Mouse (Mus musculus): ENCODE measurements around the gene Lrrc45. TPM values are rescaled to one million over a fixed set of nuclear protein-coding genes. Genes with fewer than 3 reads are reported as not detected.
"Not testable (repeated sequence)": the region's sequence is repeated elsewhere in the genome, so short reads cannot be mapped to it uniquely, and the experiment has no call there.

Lrrc45 gene
- polyA plus RNA-seq (2014; fragmentation: Nextera tagmentation; extraction: Ambion mirVana) = 30.9 TPM in 2 replicates

DNA sequence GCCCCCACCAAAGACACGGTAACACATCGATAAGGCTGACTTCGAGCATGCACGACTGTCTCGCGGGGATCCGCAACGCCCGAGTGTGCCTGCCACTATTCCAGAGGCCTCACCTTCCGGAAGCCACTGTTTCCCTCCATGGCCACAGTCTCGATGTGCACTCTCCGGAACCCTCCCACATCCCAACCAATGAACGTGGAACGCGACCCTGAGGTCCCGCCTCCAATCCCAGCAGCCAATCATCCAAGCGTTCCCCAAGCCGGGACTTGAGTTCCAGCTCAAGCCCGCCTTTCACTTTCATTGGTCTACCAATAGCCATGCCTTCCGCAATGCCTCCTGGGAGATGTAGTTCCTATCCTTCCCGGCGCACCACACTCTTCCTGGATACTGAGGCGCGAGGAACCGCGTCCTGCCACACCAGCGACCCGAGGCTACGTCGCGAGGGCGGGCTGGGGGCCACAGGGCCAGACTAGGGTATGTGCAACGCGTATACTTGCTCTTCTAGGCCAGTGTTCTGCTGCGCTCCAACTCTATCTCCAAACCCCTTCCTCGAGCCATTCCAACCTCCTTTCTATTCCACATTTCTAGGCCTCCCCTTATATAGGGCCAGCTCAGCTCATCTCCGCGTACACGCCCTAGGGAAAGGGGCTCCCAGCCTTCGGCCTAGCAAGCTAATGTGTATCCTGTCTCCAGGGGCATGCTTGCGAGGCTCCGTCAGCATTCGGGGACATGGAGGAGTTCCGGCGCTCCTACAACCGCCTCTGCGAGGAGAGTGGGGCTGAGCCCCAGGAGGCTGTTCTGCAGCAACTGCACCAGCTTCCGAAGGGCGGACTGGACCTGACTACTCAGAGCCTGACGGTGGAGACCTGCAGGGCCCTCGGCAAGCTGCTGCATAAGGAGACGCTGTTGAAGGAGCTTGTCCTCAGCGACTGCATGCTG, at the start of gene Lrrc45, which contains the start of gene Cenpx:
Gene Lrrc45 (plus strand): TSS at position 346 of the 939 bp plus-strand sequence.
Gene Cenpx (minus strand): TSS at position 159 of the 939 bp plus-strand sequence.
- Histone ChIP-seq H3K9ac (ENCODE audit: low read length) (peak within 1 kb of the TSS; percentile 78), H3K36me3 (ENCODE audit: control insufficient read depth, insufficient read depth, low read length) (peaks cover 13% of the 10 kb centered on the region), H3K4me3 (ENCODE audit: low read depth, low read length) (peak within 1 kb of the TSS; percentile 62), H3K27ac (ENCODE audit: low read depth, low read length) (no peak within 1 kb of the TSS; the same call in 1 of the 2 replicates), H3K9me3 (ENCODE audit: control insufficient read depth, low read length) (no peaks in the 10 kb centered on the region), H3K4me2 (peak within 1 kb of the TSS; percentile 99), H3K4me1 (ENCODE audit: control insufficient read depth, insufficient read depth, low read length) (peaks cover 21% of the 10 kb centered on the region), H3K27me3 (ENCODE audit: control insufficient read depth, insufficient read depth, low read length) (no peaks in the 10 kb centered on the region)
- DNase-seq (ENCODE audit: low spot score, missing footprints) (peak; percentile 98), ATAC-seq (ENCODE audit: low FRiP score) (peak; percentile 97)
- WGBS = 3% methylated on average over 53 of the region's 53 CpGs

DNA sequence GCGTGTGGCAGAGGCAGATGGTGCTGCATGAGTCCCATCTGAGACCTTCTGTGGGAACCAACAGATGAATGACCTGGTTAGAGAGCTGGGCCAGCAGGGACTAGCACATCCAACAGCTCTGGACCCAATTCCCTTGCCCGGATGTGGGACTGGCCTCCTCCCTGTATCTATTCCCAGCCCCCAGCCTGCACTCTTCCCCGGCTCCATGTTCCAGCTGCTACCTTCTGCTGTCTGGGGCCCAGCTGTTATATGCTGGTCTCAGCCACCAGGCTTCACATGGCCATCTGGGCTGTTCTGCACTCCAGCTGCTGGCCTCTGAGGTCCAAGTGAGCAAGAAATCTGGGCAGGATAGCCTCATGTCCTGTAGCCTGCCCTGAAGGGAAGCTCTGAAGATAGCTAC, 48.3 kb upstream of the Lrrc45 start:
- Histone ChIP-seq H3K4me3 (ENCODE audit: low read depth, low read length) (no peak overlapping the region), H3K27me3 (ENCODE audit: control insufficient read depth, insufficient read depth, low read length) (peaks cover 32% of the 10 kb centered on the region), H3K4me1 (ENCODE audit: control insufficient read depth, insufficient read depth, low read length) (peaks cover 5% of the 10 kb centered on the region), H3K9me3 (ENCODE audit: control insufficient read depth, low read length) (no peaks in the 10 kb centered on the region), H3K36me3 (ENCODE audit: control insufficient read depth, insufficient read depth, low read length) (no peaks in the 10 kb centered on the region), H3K27ac (ENCODE audit: low read depth, low read length) (no peak overlapping the region), H3K9ac (ENCODE audit: low read length) (no peak overlapping the region), H3K4me2 (no peak overlapping the region)
- ATAC-seq (ENCODE audit: low FRiP score) (no peak), DNase-seq (ENCODE audit: low spot score, missing footprints) (no peak)
- 88% methylated on average over 3 of the region's 3 CpGs for WGBS

DNA sequence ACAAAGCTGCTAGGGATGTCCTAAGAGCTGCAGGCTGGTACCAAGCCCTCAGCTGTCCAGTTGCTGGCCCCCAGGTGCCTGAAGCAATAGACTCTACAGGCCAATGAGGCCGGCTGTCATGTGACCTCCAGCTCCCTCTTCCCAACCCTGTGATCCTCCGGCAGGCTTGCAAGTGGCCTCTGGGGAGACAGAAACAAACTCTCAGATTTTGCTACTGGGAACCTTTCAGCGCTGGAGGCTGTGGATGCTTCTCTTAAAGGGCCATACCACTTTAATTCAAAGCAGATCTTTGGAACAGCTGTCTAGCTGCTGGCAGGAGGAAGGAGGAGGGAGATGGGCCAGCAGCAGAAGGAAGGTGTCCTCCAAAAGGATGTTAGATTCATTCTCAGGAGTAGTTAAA, 47.1 kb upstream of the Lrrc45 start:
- no peaks in the 10 kb centered on the region for H3K4me1 ChIP-seq (ENCODE audit: control insufficient read depth, insufficient read depth, low read length)
- 9% methylated on average over 3 of the region's 3 CpGs for WGBS
- no peak overlapping the region for H3K27ac ChIP-seq (ENCODE audit: low read depth, low read length)
- no peaks in the 10 kb centered on the region for H3K36me3 ChIP-seq (ENCODE audit: control insufficient read depth, insufficient read depth, low read length)
- H3K4me2 ChIP-seq = no peak overlapping the region
- DNase-seq (ENCODE audit: low spot score, missing footprints) (no peak), ATAC-seq (ENCODE audit: low FRiP score) (no peak)
- H3K4me3 ChIP-seq (ENCODE audit: low read depth, low read length) = no peak overlapping the region
- no peak overlapping the region for H3K9ac ChIP-seq (ENCODE audit: low read length)
- H3K9me3 ChIP-seq (ENCODE audit: control insufficient read depth, low read length) = no peaks in the 10 kb centered on the region
- peaks cover 20% of the 10 kb centered on the region for H3K27me3 ChIP-seq (ENCODE audit: control insufficient read depth, insufficient read depth, low read length)

- peaks cover 7% of the 10 kb centered on the region; the same call in 1 of the 2 replicates for H3K4me1 ChIP-seq (ENCODE audit: control insufficient read depth, insufficient read depth, low read length)
- no peaks in the 10 kb centered on the region for H3K27me3 ChIP-seq (ENCODE audit: control insufficient read depth, insufficient read depth, low read length)
- no peaks in the 10 kb centered on the region for H3K9me3 ChIP-seq (ENCODE audit: control insufficient read depth, low read length)
- H3K4me2 ChIP-seq = peak within 1 kb of the TSS; percentile 82
- WGBS = 1% methylated on average over 74 of the region's 83 CpGs
- H3K9ac ChIP-seq (ENCODE audit: low read length) = peak within 1 kb of the TSS; percentile 89
- peak within 1 kb of the TSS; percentile 69 for H3K4me3 ChIP-seq (ENCODE audit: low read depth, low read length)
- ATAC-seq (ENCODE audit: low FRiP score) = peak; percentile 96
- DNase-seq (ENCODE audit: low spot score, missing footprints) = peak; percentile 100
- 0 out of 2 replicates have a peak, but pooled peaks cover 4% of the 10 kb centered on the region for H3K36me3 ChIP-seq (ENCODE audit: control insufficient read depth, insufficient read depth, low read length)
- peak within 1 kb of the TSS; percentile 82 for H3K27ac ChIP-seq (ENCODE audit: low read depth, low read length)
Measured at GRCm38 (mm10) chr11:120672687-120673593, 40.8 kb upstream of the Lrrc45 start, which contains the start of gene Aspscr1. Gene Aspscr1, plus strand, starts transcription at chr11:120672973.

GRCm38 (mm10) chr11:120673594-120674122, 40.1 kb upstream of the Lrrc45 start:
- no peak for DNase-seq (ENCODE audit: low spot score, missing footprints)
- Histone ChIP-seq H3K4me3 (ENCODE audit: low read depth, low read length) (peak overlapping the region; percentile 69), H3K27me3 (ENCODE audit: control insufficient read depth, insufficient read depth, low read length) (no peaks in the 10 kb centered on the region), H3K9me3 (ENCODE audit: control insufficient read depth, low read length) (no peaks in the 10 kb centered on the region), H3K36me3 (ENCODE audit: control insufficient read depth, insufficient read depth, low read length) (0 out of 2 replicates have a peak, but pooled peaks cover 6% of the 10 kb centered on the region), H3K9ac (ENCODE audit: low read length) (peak overlapping the region; percentile 89), H3K4me1 (ENCODE audit: control insufficient read depth, insufficient read depth, low read length) (peaks cover 7% of the 10 kb centered on the region; the same call in 1 of the 2 replicates), H3K27ac (ENCODE audit: low read depth, low read length) (peak overlapping the region; percentile 44), H3K4me2 (peak overlapping the region; percentile 82)
- 39% methylated on average over 12 of the region's 12 CpGs for WGBS
- ATAC-seq (ENCODE audit: low FRiP score) = peak; percentile 48; the same call in 1 of the 2 replicates

DNA sequence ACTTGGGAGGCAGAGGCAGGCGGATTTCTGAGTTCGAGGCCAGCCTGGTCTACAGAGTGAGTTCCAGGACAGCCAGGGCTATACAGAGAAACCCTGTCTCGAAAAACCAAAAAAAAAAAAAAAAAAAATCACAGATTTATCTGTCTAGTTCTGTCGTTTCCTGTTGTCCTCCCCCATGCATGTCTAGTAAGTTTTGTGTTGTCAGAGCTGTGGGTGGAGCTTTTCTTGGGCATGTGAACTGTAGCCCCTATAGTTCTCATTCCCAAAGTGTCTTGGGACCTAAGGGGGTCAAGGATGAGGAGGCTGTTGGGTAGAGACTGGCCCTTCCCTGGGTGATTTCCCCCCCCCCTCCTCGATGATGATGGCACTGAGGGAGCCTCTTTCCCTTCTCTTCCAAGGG, 37.9 kb upstream of the Lrrc45 start:
- H3K9ac ChIP-seq (ENCODE audit: low read length); ATAC-seq (ENCODE audit: low FRiP score): not testable (repeated sequence)

DNA sequence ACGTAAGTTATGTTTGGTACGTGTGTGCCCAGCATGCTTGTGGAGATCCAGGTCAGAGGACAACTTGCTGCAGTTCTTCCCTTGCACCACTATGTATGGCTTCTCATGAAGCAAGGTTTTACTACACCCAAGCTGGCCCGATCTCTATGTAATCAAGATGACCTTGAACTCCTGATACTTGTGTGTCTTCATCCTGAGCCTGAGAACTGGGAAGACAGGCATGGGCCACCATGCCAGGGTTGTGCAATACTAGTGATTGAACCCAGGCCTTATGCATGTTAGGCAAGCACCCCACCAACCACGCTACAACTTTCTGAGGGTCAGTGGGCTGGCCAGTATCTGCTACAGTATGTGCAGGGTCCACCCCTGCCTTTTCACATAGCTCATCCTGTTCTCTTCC, 36.8 kb upstream of the Lrrc45 start:
- Histone ChIP-seq H3K9me3 (ENCODE audit: control insufficient read depth, low read length) (no peaks in the 10 kb centered on the region), H3K27me3 (ENCODE audit: control insufficient read depth, insufficient read depth, low read length) (no peaks in the 10 kb centered on the region), H3K36me3 (ENCODE audit: control insufficient read depth, insufficient read depth, low read length) (0 out of 2 replicates have a peak, but pooled peaks cover 6% of the 10 kb centered on the region), H3K27ac (ENCODE audit: low read depth, low read length) (no peak overlapping the region), H3K4me2 (no peak overlapping the region), H3K4me3 (ENCODE audit: low read depth, low read length) (no peak overlapping the region), H3K4me1 (ENCODE audit: control insufficient read depth, insufficient read depth, low read length) (peaks cover 7% of the 10 kb centered on the region; the same call in 1 of the 2 replicates), H3K9ac (ENCODE audit: low read length) (no peak overlapping the region)
- 95% methylated on average over 4 of the region's 4 CpGs for WGBS
- ATAC-seq (ENCODE audit: low FRiP score) (no peak), DNase-seq (ENCODE audit: low spot score, missing footprints) (no peak)

More for the DNA sequence above, 37.9 kb upstream of the Lrrc45 start:
- H3K27ac ChIP-seq (ENCODE audit: low read depth, low read length); H3K27me3 ChIP-seq (ENCODE audit: control insufficient read depth, insufficient read depth, low read length); H3K36me3 ChIP-seq (ENCODE audit: control insufficient read depth, insufficient read depth, low read length); H3K9me3 ChIP-seq (ENCODE audit: control insufficient read depth, low read length); H3K4me1 ChIP-seq (ENCODE audit: control insufficient read depth, insufficient read depth, low read length); DNase-seq (ENCODE audit: low spot score, missing footprints); H3K4me3 ChIP-seq (ENCODE audit: low read depth, low read length); H3K4me2 ChIP-seq: not testable (repeated sequence)
- WGBS = 89% methylated on average over 5 of the region's 5 CpGs

GRCm38 (mm10) chr11:120679909-120680308, 33.8 kb upstream of the Lrrc45 start:
- Histone ChIP-seq H3K27me3 (ENCODE audit: control insufficient read depth, insufficient read depth, low read length) (no peaks in the 10 kb centered on the region), H3K4me1 (ENCODE audit: control insufficient read depth, insufficient read depth, low read length) (no peaks in the 10 kb centered on the region), H3K4me3 (ENCODE audit: low read depth, low read length) (no peak overlapping the region), H3K9ac (ENCODE audit: low read length) (no peak overlapping the region), H3K36me3 (ENCODE audit: control insufficient read depth, insufficient read depth, low read length) (0 out of 2 replicates have a peak, but pooled peaks cover 6% of the 10 kb centered on the region), H3K27ac (ENCODE audit: low read depth, low read length) (no peak overlapping the region), H3K4me2 (no peak overlapping the region), H3K9me3 (ENCODE audit: control insufficient read depth, low read length) (no peaks in the 10 kb centered on the region)
- WGBS = 82% methylated on average over 3 of the region's 3 CpGs
- no peak for DNase-seq (ENCODE audit: low spot score, missing footprints)
- ATAC-seq (ENCODE audit: low FRiP score) = no peak
